Mouse (Mus musculus): ENCODE measurements around the gene Cdk20.
A peak's percentile ranks its signal among the peaks of the same experiment; 100 is the strongest.

DNA sequence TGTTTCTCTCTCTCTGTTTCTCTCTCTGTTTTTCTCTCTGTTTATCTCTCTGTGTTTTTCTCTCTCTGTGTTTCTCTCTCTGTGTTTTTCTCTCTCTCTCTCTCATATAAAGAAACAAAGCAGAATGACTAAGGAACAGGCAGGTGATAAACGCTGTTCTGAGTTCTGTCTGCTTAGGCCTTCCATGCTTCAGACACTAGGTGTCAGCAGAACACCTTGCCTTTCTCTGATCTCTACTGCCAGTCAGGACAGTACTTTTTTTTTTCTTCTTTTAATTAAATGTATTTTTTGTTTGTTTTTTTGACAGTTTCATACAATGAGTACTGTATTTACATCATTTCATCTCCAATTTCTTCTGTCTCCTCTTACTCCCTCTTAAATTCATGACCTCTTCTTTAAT is 2.8 kb upstream of the Cdk20 start:
- TF ChIP-seq POLR2A (IDR thresholded peaks at IDR 0.05; ENCODE audit: low read depth, low read length) (no peak), CTCF (conservative IDR thresholded peaks at IDR 0.05; ENCODE audit: insufficient read depth, insufficient read length, low read depth, low read length) (peak; percentile 56)

Data from kidney, adult 2 months (tissue).